Comparison of ENCODE assay signal across 22 mouse cellular contexts in genomic region chr10:68935843-68936242, GRCm38 (mm10).
DNase-seq lines count a peak whose midpoint lies in the region; ATAC-seq lines count a peak whose summit lies in the region.
"Had no signal": no experiment of that assay in that cellular context is flagged by ENCODE, and none has a peak within 500 bp of the region (broad histone marks: within the 10 kb centered on the region; RNA-seq: fewer than 3 reads in every experiment).

No protein-coding gene starts in this region.

- no peak for ATAC-seq in embryonic facial prominence, embryonic 14.5 days (ENCODE audit: low read depth)
- ATAC-seq in kidney, embryonic 16.5 days (ENCODE audit: low FRiP score, low TSS enrichment): no peak
- ATAC-seq: activated CD4-positive, CD25-positive, alpha-beta regulatory T cell, adult 4 months; forebrain, embryonic 13.5 days; hindbrain, postnatal 0 days; intestine, embryonic 16.5 days had no signal

- no peaks in the 10 kb centered on the region for H3K27me3 ChIP-seq in embryonic facial prominence, embryonic 14.5 days (replicated peaks; ENCODE audit: control insufficient read depth, insufficient read depth, low read length)
- H3K27me3 ChIP-seq in embryonic facial prominence, embryonic 10.5 days (replicated peaks; ENCODE audit: low read depth, poor library complexity, severe bottlenecking): no peaks in the 10 kb centered on the region
- H3K27me3 ChIP-seq in kidney, embryonic 16.5 days (ENCODE audit: insufficient read depth, low read length): no peaks in the 10 kb centered on the region
- H3K27me3 ChIP-seq in hindbrain, embryonic 10.5 days (ENCODE audit: insufficient read depth, poor library complexity, severe bottlenecking): no peaks in the 10 kb centered on the region
- H3K27me3 ChIP-seq: forebrain, embryonic 13.5 days; neural tube, embryonic 12.5 days had no signal

- no peaks in the 10 kb centered on the region for H3K4me1 ChIP-seq in embryonic facial prominence, embryonic 14.5 days (ENCODE audit: control insufficient read depth, insufficient read depth, low read length)
- H3K4me1 ChIP-seq in embryonic facial prominence, embryonic 10.5 days: no peaks in the 10 kb centered on the region
- no peaks in the 10 kb centered on the region for H3K4me1 ChIP-seq in kidney, embryonic 16.5 days (ENCODE audit: insufficient read depth, low read length)
- H3K4me1 ChIP-seq in hindbrain, embryonic 10.5 days (replicated peaks): no peaks in the 10 kb centered on the region
- H3K4me1 ChIP-seq: forebrain, embryonic 13.5 days; heart, embryonic 10.5 days; neural tube, embryonic 12.5 days had no signal

- no peak overlapping the region for H3K4me2 ChIP-seq in embryonic facial prominence, embryonic 14.5 days (ENCODE audit: low read depth, low read length)
- no peak overlapping the region for H3K4me2 ChIP-seq in kidney, embryonic 16.5 days (replicated peaks; ENCODE audit: low read depth, low read length)
- H3K4me2 ChIP-seq: forebrain, embryonic 13.5 days; neural tube, embryonic 12.5 days had no signal

- H3K9ac ChIP-seq in embryonic facial prominence, embryonic 14.5 days (ENCODE audit: low read depth, low read length): no peak overlapping the region
- no peak overlapping the region for H3K9ac ChIP-seq in kidney, embryonic 16.5 days (replicated peaks; ENCODE audit: low read length)
- H3K9ac ChIP-seq: forebrain, embryonic 13.5 days; neural tube, embryonic 12.5 days had no signal

- DNase-seq in embryonic facial prominence, embryonic 14.5 days (ENCODE audit: low spot score): peak; percentile 95
- no peak for DNase-seq in embryonic facial prominence, embryonic 10.5 days (ENCODE audit: low spot score)
- peak; percentile 17 for DNase-seq in kidney, postnatal 14 days
- DNase-seq in 3T3-L1 (ENCODE audit: low read depth, low spot score) (peak; percentile 84), adipocyte (ENCODE audit: low spot score) (peak; percentile 67)
- no peak for DNase-seq in hindbrain, embryonic 10.5 days (ENCODE audit: low spot score)
- DNase-seq in cerebellum, postnatal 4 days (ENCODE audit: low spot score in 2 of 2): no peak
- DNase-seq: adrenal gland, postnatal 14 days; cerebellum, adult 9-10 months; layer of hippocampus, adult 9-11 months; liver; midbrain, embryonic 14.5 days; retina, postnatal 1 day; right cerebral cortex, postnatal 25 days; spleen, adult 18-20 months had no signal

- 45% methylated on average over 5 of the region's 5 CpGs for WGBS in embryonic facial prominence, embryonic 14.5 days
- 87% methylated on average over 5 of the region's 5 CpGs for WGBS in embryonic facial prominence, embryonic 10.5 days
- 71% methylated on average over 5 of the region's 5 CpGs for WGBS in kidney, embryonic 16.5 days
- WGBS in hindbrain, embryonic 10.5 days: 90% methylated on average over 5 of the region's 5 CpGs

- no peak overlapping the region for H3K4me3 ChIP-seq in embryonic facial prominence, embryonic 14.5 days (ENCODE audit: low read depth, low read length)
- no peak overlapping the region for H3K4me3 ChIP-seq in embryonic facial prominence, embryonic 10.5 days
- no peak overlapping the region for H3K4me3 ChIP-seq in kidney, embryonic 16.5 days (ENCODE audit: low read length)
- no peak overlapping the region for H3K4me3 ChIP-seq in hindbrain, embryonic 10.5 days
- H3K4me3 ChIP-seq: forebrain, embryonic 13.5 days; heart, embryonic 10.5 days; neural tube, embryonic 12.5 days had no signal

- H3K36me3 ChIP-seq in embryonic facial prominence, embryonic 14.5 days (ENCODE audit: control insufficient read depth, insufficient read depth, low read length): no peaks in the 10 kb centered on the region
- no peaks in the 10 kb centered on the region for H3K36me3 ChIP-seq in embryonic facial prominence, embryonic 10.5 days (replicated peaks)
- H3K36me3 ChIP-seq in kidney, embryonic 16.5 days (ENCODE audit: insufficient read depth, low read length): no peaks in the 10 kb centered on the region
- H3K36me3 ChIP-seq in hindbrain, embryonic 10.5 days: no peaks in the 10 kb centered on the region
- H3K36me3 ChIP-seq: heart, embryonic 10.5 days; neural tube, embryonic 12.5 days had no signal

- H3K9me3 ChIP-seq in embryonic facial prominence, embryonic 14.5 days (ENCODE audit: control insufficient read depth, low read length): no peaks in the 10 kb centered on the region
- no peaks in the 10 kb centered on the region for H3K9me3 ChIP-seq in embryonic facial prominence, embryonic 10.5 days
- no peaks in the 10 kb centered on the region for H3K9me3 ChIP-seq in kidney, embryonic 16.5 days (ENCODE audit: low read length)
- H3K9me3 ChIP-seq in hindbrain, embryonic 10.5 days: no peaks in the 10 kb centered on the region
- H3K9me3 ChIP-seq: forebrain, embryonic 13.5 days; heart, embryonic 10.5 days; neural tube, embryonic 12.5 days had no signal

- H3K27ac ChIP-seq in embryonic facial prominence, embryonic 14.5 days (replicated peaks; ENCODE audit: low read depth, low read length): no peak overlapping the region
- no peak overlapping the region for H3K27ac ChIP-seq in embryonic facial prominence, embryonic 10.5 days (replicated peaks)
- no peak overlapping the region for H3K27ac ChIP-seq in kidney, embryonic 16.5 days (ENCODE audit: low read length)
- H3K27ac ChIP-seq in hindbrain, embryonic 10.5 days: no peak overlapping the region
- H3K27ac ChIP-seq: forebrain, embryonic 13.5 days; heart, embryonic 10.5 days; hindbrain, postnatal 0 days; neural tube, embryonic 12.5 days had no signal

Comparison
In these comparisons a context has a peak if more than half of its experiments do, and no peak if none do; other contexts are left out.
1. DNase-seq: peak in embryonic facial prominence, embryonic 14.5 days (single experiment), kidney, postnatal 14 days (single experiment), 3T3-L1 (single experiment) and adipocyte (single experiment); none in embryonic facial prominence, embryonic 10.5 days (single experiment), hindbrain, embryonic 10.5 days (single experiment) and cerebellum, postnatal 4 days (0 of 2).